Mouse (Mus musculus): Measurements from ENCODE around the gene 2010111I01Rik. TPM values are rescaled to one million over a fixed set of nuclear protein-coding genes. Genes with fewer than 3 reads are reported as not detected.

2010111I01Rik gene
- total RNA-seq, 4 experiments from 2014 or later = 88.7 to 271 (median 175) TPM

DNA sequence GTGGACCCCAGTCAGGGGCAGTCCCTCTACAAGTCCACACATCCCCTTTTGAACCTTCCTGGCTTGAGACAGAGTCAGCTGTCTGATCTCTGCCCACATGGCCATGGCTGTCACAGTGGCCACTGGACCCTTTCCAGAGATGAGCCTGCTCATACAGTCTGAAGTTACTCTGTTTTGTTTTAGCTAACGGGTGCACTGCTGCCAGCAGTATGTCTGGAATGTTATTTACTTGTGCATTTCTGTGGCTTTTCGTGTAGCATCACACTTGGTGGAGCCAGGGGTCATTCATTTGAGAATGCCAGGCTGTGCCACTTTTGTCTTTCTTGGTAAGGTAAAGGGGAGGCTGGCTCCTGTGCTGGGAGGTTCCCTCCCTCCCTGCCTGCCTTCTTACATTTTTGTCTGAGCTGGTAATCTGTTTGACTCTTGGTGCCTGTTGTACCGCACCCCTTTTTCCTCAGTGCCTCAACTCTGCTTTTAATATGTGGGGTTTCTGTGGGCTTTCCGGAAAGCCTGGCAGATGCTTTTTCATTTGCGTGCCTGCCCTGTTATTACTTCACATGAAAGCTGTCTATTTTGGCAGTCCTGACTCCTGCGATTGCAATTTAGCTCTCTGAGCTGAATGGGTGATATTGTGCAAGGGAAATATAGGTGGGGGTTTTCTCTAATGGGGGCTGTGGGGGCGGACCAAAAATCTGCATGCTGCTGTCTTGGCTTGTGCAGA, 190.3 kb downstream of the 2010111I01Rik start:
- no peak for DNase-seq

DNA sequence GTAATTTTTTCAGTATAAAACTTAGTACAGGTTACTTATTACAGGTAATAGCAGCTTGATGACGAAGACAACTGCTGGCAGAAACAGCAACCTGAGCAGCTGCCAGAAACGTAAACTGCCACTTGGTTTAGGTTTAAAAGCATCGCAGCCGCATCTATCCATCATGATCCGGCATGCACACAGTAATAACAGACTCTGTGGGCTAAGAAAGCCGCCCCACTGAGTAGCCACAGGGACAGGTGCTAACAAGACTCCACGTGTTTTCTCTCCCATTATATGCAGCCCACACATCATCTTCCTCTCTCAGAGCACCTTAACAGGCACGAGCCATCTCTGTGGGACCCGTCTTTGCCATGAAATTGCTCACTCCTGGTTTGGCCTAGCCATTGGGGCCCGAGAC, 191.6 kb downstream of the 2010111I01Rik start:
- DNase-seq = no peak

DNA sequence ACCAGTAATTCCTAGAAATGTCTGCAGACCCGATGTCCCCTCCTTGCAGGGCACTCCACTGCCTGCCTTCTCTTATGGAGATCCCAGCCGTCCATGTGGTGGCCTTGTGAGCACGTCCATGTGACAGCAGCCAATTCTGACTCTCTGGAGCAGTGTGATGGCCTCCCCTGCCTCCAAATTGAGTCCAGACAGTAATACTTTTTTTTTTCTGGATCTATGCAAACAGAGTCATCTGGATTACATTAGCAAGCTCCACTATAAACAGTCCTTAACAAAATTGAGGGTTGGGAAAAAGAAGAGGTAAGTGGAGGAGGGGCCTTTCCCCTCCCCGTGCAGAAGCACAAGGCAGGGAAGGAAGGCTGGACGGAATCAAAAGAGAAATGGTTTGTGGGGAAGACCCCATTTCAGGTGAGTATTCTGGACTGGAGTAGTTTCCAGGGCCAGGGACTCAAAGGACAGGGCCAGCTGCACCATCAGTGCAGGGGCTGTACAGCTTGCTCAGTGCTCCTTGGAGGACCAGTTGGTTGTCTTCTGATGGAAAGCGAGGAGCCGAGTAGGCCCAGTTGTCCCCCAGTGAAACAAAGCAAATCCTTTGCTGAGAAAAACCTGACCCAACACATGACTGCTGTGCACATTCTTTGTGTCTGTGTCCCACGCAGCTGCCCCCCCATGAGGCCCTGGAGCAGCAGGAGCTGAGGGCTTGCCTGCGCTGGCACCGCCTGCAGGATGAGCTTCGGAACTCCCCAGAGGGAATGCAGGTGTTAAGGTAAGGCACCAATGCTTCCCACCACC, 205.8 kb downstream of the 2010111I01Rik start:
- DNase-seq = no peak

DNA sequence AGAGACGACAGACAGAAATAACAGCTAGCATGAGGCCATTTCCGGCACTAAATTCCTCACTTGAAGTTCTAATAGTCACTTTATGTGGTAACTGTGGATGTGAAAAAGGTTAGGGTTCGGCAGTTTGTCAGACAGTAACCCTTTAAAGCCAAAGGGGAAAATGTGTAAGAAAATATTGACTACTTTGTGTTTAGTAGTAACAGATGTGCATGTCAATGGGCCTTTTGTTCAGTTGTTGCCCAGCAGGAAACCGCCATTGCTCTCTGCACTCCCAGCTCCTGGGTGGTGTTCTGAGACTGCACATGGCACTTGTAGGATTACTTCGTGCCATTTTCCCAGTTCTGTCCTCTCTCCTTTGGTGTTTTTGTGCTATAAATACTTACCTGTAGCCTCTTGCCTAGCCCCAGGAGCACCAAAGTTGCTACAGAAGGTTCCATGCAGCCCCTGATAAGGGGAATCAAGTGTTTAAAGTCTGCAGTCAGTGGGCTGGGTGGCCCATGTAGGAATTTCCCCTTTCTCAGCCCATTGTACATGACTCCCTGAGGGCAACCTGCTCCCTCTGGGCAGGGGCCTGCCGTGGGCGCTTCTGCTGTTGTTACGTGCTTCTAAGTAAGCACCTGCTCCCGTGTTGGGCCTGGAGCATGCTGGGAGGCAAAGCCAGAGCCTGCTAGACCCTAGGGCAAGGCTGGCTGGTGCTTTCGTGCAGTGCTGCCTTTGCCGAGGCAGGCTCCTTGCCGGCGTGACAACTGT, 206.8 kb downstream of the 2010111I01Rik start:
- no peak for DNase-seq

DNA sequence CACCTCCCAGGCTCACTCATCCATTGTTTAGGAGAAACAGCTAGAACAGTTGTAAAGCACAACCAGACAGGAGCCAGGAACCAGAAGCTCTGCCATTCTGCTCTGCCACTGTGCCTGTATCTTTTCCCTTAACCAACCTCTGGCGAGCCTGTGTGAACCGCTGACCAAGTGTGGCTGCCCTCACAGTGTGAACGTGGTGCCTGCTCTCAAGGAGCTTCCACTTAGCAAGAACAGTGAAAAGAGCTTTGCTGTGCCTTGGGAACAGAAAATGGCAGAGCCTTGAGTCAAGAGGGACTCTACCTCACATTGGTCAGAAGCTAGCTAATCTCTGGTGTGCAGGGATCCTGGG, 207.4 kb downstream of the 2010111I01Rik start:
- DNase-seq = no peak

DNA sequence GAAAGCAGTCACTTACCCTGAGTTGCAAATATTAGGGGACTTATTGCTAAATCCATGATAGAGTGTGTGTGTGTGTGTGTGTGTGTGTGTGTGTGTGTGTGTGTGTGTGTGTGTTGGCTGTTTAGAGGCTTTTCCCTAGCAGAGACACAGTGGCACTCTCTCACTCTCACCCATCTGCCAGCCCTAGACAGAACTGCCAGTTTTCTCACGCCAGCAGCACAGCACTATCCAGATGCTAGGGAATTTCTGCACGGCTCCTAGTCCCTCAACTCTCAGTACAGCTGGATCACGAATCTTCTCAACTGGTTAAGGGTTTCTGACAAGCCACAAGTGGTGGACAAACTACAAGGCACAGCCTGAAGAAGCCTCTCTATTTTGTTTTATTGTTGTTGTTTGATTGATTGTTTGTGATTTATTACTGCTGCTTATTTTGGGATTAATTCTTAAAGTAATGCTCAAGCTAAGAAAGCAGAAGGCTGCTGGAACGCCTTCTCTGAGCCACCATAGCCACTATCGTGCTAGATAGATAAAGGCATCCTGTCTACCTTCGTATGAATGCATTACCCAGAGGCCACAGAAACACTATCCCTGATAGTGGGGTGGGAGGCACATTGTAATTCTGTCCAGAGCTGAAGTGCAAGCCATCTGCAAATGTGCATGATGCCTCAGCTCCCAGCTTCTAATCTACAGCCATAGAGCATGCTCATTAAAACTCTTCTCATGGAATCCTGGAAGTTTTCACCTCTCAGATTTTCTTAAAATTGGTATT, 209.7 kb downstream of the 2010111I01Rik start:
- no peak for DNase-seq

DNA sequence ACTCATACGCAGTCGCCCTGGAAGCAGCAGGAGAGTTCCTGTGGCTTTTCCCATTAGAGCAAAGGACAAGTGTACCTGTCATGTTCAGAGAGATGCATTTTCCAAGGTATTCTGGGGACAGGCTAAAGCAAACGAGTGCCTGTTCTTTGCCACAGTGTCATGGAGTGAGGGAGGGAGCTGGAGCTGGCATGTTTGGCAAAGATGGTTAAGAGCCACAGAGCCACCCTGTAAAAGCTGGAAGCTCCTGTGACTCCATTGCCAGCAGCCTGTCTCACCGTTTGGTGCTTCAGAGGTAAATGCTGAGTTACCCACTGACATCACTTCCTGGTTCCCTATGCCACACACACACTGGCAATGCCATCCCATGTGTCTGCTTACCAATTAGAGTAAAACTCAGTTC, 211.4 kb downstream of the 2010111I01Rik start:
- no peak for DNase-seq

DNA sequence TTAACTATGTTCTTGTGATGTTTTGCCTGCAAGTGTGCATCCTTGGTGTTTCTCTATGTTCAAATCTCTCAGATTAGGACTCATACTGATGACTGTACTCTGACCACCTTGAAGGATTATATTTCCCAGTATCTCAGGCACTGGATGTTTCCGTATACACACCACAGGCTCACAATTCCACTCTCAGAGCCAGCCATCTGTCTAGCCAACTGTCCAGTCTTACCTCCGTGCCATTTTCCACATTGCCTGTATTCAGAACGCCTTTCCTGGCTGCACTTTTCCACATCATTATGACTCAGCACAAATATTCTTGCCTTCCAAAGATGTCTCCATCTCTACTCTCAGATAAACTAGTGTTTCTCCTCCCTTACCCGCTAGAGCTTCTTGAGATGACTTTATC, 212.5 kb downstream of the 2010111I01Rik start:
- no peak for DNase-seq

DNA sequence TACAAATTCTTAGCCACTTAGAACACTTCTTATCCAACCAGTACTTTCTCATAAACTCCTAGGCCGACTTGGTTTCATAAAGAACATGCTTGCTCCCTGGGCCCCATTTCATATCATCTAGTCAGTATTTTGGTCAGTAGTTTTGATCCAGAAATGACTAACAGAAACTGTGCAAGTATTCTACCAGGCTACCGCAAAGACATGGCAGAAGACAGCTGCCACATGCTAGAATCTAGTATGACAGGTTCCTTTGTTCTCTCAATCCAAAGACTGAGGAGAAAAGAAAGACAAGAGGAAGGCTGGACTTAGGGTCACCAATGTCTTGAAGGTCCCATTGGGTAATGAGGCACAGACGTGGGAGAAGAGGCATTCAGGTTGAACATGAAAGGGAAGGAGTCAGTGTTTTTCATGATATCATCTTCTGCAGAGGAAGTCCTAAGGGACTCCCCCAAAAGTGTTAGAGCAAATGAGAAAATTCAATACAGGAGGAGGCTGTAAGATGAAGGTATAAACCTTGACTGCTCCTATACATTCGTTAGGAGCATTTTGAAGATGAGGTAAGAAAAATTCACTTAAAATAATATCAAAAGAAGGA, 216.0 kb downstream of the 2010111I01Rik start:
- no peak for DNase-seq

DNA sequence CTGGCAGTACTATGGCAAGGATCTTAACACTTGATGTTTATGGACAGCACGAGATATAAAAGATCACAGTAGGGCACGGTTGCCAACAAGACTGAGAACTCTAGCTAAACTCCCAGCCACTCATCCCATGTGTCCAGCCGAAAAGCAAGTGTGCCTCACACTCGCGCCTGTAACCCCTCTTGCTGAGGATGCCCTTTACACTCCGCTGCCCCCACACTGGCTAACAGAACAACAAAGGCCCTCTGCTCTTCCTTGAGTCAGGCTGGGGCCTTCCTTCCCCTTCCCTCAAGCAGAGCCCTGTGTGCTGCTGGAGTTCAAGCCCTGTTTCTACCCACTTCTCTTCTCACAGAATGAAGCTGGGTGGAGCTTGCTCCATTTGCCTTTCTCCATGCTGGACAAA, 220.3 kb downstream of the 2010111I01Rik start:
- no peak for DNase-seq

DNA sequence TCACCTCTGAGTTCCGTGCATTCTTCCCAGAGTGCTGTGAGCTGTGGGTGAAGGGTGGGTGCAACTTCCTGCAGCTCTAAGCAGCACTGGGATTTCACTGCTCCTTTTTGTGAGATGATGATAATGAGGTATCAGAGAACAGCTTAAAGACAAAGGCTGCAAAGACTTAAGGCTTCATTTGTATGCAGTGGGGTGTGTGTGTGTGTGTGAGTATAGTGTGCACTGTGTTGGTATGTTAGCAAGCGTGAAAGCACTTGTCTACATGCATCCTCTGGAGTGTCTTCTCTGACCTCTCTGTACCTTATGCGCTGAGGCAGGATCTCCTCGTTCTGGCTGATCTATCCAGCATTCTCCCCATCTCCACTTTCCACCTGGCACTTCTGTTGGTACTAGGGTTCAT, 221.5 kb downstream of the 2010111I01Rik start:
- no peak for DNase-seq

DNA sequence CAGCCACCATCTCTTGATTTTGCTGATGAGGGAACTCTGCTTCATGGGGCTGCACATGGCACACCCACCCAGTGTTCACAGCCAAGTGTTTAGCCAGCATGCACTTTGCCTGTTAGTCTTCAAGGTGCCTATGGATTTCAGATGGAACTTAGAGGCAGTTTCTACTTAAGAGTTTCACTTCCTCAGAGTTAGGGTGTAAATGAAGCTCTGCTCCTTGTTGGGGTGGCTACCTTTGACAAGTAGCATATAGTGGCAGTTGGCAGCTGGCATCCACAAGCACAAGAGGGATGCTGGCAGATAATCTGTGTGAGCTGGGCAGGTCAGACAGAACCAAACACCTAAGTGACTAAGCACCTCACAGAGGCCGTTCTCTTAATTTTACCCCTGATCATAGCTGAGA, 221.9 kb downstream of the 2010111I01Rik start:
- no peak for DNase-seq

DNA sequence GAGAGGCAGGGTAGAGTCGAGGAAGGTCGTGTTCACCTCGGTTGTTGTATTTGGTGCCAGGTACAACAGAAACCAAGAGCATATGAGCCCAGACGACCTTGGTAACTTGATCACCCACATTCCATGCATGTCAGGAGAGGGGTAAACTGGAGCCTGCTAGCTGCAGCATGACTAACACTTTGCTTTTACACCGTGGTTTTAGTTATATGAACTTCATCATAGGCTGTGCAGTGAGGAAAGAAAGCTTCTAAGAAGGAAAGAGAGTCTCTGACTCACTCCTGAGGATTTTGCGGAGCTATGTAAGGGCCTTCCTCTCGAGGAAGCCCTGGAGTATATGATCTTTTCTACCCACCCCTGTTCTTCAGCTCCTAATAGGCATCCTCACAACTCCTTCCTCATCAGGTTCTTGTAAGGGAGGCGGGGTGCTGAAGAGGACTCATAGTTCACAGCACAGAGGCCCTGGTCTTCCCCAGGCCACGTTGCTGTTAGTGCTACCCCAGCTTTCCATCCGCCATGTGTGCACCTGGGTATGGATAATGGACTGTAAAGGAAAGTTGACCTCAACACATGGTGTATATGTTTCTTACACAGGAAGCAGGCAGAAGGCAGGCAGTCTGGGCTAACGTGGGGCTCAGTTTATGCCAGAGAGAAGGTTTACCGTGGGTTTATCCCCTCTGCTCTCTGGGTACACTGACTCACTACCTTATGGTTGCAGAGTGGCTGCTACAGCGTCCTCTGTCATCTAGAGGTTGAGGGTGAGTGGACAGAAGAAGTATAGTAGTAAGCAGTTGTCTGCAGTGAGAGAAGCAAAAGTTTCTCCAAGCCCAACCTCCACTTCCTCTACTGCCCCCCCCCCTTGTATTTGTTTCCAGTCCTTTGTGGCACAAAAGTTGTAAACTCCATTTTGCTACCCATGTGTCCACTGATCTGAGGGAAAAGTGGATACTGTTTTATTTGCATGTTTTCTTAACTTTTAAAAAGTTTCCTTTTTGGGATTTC, 222.8 kb downstream of the 2010111I01Rik start:
- no peak for DNase-seq

DNA sequence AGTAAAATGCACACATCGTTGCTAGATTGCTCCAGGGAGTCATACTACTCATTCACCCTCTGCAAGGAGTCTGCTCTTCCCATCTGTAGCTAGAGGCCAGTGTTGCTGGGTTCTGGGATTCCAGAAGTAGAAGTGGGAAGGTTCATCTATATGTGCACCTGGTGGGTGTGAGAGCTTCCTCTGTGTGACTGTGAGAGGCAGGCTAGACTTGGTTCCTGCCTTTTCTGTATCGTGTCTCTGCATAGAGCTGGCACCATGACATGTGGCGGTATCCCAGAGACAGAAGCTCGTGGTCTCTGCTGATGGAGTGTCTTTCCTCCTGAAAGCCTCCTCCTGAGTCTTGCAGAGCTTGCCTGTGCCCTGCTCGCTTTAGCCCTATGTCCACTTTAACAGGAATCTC, 223.6 kb downstream of the 2010111I01Rik start:
- DNase-seq = no peak

DNA sequence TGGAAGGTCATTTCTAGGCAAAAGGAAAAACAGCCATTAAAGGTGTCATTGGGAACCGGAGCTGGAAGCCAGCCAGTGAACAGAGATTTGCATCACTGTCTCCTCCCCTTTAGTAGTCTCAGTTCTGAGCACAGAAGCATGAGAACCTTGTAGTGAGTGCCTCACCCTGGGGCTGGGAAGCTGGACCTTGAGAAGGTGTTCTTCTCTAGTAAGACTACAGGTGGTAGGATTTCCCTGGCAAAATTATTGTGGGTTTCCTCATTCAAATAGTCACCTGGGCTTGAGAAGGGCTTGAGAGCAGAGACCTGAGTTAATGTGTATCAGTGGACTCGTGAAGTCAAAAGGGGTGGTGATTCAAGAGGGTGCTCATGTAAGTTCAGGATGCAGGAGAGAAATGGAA, 224.1 kb downstream of the 2010111I01Rik start:
- DNase-seq = no peak

DNA sequence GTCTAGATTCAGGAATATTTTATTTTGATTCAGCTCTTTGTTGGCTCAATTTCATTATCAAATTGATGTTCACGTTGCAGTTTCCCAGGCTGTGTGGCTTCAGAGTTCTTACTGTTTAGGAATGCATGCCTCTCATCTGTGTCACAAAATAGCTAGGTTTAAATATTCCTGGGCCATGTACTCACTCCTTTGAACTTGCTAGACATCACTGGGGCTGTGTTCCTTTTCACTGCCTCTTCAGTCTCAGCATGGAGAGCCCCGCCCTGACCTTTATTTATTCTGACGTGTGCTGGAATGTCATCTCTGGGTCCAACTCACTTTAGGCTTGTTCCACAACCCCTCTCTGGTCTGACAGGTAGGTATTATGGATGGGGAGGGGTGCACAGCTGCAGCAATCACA, 228.7 kb downstream of the 2010111I01Rik start:
- DNase-seq = no peak

DNA sequence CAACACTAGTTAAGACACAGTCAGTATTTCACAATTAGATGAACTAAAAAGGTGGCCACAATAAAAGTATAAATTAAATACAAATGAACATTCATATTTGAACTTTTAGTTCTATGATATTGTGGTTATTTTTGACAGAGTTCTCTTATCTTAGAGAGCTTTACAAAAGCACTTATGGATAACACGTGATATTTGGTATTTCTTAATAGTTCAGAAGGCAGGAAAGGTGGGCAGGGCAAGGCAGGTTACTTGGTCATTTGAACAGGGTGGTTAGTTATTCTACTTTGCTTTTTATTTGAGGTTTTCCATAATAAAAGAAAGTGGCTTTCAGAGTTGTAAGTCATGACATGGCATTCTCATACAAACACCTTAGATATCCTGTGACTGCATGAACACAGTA, 233.3 kb downstream of the 2010111I01Rik start:
- no peak for DNase-seq

DNA sequence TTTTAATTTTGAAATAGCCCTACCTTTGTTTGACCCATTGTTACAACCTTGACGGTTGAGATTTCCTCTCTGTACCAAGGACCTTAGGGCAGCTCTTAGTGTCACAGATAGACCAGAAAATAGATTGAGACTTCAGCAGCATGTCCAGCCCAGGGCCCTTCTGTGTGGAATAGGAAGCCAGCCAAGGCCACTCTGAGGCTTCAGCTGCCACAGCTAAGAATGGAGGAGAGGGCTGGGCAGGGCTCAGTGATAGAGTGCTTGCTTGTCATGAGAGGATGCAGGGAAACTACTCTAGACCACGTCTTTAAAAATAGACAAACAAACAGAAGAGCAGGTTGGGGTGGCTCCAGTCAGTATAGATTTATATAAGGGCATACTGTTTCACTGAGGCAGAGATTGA, 234.9 kb downstream of the 2010111I01Rik start:
- DNase-seq = no peak

DNA sequence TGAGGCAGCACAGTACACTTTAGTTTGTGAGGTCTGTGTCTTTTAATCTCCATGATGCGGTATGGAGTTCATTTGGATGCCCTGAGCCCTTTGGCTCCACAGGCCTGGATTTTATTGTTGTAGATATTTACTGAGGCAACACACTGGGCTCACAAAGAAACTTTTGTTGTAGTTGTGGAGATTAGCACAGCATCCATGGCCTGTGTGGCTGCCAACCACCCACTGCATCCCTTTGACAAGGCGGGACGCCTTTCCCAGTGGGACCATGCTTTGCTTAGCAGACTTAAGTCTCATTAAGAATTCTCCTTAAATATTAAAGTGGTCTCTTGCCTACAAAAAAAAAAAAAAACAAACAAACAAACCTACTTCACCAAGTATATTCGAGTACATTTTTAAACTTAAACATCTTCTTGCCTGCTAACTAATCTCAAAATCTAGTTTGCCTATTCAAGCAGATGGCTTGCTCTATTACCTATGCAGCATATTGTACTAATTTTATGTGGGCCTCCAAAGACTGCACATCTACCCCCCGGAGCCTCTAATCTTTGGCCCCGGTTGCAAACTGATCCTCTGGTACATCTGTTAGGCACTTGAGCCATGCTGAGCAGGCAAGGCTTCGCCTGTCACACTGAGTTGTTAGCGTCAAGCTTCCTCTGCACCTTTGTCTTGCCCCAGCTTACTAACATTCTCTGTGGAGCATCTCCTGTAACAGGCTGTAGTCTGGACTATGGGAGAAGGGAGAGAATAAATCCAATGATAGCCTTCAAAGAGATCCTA, 239.0 kb downstream of the 2010111I01Rik start:
- no peak for DNase-seq

DNA sequence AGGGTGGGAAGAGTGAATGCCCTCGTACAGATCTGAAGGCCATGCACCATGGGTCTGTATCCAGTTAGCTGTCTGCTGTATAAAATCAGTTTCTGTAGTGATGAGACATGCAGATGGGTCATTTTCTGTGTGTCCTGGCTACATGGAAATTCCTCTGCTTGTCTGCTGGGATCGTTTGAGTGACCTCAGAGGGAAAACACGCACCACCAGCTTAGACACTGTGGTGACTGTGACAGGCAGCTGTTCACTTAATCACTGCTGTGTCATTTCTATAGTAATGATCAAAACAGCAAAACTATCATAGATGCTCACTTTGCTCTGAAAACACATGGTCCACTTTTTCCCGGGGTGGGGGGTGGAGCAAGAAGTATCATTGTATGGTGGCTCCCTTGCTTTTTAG, 241.1 kb downstream of the 2010111I01Rik start:
- DNase-seq = no peak
